Mouse (Mus musculus) MEL-GATA-1-ER (cell line): ENCODE results near the gene Ccser1.

Source experiments
- DNase-seq: peaks from one replicate; pipeline ENCODE4 v3.0.0-alpha.2; 2012; ENCODE audit warnings: low read depth; ENCODE audit errors: extremely low read depth

Gene Ccser1

DNA sequence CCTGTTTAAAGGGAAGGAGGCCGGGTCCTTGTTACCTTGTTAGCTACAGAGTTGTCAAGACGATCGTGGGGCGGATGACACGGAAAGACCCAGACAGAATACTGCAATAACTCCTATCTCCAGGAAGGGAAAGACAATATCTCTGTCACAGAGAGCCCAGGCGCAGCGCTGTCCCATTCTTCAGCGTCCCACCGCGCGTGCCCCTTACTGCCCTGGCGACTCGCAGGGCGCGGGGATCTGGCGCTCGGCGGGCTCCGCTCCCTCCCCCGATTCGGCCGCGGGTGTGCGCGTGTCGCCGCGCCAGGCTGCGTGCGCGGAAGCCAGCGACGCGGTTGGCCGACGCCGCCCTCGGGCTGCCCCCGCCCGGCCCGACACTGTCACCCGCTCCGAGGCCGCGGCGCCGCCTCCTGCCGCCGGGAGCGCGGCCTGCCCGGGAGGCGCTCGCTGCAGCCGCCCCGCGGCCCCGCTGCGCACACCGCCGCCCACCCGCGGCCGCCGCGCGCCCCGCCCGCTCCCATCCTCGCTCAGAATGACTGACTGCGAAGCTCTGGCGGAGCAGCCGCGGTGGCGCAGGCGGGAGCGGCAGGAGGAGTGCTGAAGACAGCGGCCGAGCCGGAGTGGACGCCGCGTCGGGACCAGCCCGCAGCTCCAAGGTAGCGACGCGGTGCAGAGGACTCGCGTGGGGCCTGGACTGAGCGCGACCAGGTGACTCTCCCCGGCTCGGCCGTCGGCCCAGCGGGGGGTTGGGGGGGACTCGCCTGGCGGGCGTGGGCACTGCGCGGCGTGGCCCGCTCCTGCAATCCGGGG, at the start of gene Ccser1:
Ccser1 (plus strand) TSS at position 376 of the 807 bp plus-strand sequence.
- DNase-seq: no peak

DNA sequence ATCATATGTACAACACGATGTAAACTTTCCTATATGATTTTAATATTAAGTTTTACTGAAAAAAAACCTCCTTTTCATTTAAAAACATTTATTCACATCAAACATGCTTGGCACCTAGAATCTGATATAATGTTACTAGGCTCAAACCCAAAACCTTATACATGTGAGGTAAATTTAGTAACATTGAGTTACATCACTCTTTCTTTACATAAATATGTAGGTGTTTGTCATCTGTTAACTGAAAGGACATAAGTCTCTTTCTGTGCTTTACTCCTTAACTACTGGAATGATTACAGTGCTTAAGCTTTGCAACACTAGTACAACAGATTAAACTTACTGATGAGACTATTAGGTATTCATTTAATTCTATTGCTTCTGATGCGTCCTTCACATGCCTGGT, 43.7 kb upstream of the Ccser1 start:
- no peak for DNase-seq

DNA sequence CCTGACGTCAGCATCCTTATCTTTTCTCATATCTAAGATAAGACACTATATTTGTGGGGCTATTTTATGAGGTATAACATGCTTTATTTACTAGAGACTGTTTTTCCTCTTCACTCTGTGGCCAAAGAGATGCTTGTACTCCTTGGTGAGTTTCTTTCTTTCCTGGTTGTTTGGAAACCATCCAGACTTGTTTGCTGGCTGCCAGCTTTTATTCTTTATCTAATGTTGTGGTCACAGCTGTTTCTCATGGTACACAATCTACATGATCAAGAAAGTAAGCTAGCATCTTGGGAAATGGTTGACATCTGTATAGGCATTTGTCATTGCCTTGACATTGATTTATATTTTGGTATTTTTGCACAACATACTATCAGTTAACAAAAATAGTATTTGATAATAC, 37.1 kb upstream of the Ccser1 start:
- DNase-seq: no peak

DNA sequence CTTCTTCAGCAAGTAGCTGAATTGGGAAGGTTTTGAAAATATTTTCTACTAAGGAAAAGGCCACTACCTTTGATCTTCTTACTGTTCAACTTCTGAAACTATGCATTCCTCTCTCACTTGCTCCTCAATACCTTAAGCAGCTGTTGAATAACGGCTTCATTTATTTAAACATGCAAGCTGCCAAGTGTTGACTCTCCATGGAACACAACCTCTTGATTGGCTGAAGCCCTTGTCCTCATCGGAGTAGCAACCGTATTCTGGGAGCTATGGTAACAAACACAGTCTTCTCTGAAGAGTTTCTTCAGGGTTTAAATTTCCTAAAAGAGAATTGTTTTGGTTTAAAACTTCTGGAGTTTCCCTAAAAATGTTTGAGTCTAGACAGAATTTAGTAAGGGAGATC, 27.2 kb upstream of the Ccser1 start:
- DNase-seq: no peak

DNA sequence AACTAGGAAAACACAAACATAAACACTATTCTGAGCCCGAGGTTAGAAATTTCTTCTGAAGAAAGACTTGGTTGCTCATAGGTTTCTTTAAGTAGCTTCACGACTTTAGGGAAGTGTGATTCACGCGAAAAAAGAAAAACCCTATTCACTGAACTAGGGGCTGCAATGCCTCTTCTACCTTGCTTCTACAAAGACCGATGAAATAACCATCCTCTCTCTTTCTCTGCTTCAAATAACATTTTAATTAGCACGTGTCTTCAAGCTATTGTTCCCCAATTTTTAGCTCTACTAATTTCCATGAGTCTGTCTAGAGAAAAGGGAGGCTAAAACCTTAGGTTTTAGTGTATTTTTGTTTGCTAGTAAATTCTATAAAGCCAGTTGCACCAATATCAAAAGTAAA, 25.5 kb upstream of the Ccser1 start:
- DNase-seq: no peak

DNA sequence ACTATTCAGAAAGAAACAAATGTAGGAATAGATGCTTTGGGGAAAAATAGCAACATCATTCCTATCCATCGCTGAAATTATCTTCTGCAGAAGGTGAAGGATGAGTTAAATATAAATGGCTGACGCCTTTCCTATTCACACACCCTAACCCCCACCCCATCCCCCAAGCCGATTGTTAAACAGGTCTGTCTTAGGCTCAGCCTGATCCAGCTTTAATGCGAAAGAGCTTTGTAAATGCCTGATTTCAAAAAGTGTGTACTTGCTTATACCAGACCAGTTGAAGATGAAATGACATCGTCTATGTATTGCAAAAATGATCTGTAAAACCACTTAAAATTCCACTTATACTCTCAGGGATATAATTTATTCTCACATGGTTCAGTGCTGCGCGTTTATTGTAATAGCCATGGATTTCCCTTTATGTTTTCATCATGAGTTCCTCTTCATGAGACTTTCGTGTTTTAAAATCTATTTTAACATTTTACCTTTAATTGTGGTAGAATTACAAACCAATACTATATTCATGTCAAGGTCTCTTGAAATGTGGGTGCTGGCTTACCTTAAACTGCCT, 25.0 kb upstream of the Ccser1 start:
- DNase-seq: no peak

DNA sequence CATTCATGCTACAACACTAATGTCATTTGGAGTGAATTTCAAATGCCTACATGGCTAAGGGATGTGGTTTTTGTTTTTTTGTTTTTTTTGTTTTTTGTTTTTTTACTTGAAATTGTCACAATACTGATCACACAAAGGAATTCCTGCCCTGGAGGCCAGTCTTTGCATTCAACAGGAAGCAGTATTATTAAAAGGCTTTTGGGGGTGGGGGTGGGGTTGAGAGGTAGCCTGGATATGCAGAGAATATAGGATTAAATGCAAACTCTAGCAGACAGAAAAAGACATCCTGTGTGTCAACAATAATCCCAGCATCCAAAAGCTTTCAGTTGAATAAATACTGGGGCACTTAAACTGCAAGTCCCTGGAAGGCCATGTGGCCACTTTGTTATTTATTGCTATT, 24.4 kb upstream of the Ccser1 start:
- no peak for DNase-seq

DNA sequence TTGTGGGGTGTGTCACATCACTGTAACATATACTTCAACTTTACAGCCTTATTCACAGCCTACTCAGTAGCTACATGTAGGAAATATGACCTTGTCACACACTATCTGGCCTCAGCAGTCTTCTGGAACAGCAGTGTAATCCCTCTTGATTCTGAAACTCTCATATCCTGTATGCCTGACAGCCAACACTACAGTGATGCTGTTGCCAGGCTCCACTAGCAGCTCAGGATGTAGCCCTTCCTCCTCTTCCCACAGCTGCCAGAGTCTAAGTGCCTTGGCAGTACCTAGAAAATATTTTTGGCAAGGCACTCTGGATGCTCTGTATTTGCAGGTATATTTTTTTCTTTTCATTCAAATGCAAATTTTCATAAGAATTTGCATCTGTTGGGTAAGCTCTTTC, 18.0 kb upstream of the Ccser1 start:
- no peak for DNase-seq

DNA sequence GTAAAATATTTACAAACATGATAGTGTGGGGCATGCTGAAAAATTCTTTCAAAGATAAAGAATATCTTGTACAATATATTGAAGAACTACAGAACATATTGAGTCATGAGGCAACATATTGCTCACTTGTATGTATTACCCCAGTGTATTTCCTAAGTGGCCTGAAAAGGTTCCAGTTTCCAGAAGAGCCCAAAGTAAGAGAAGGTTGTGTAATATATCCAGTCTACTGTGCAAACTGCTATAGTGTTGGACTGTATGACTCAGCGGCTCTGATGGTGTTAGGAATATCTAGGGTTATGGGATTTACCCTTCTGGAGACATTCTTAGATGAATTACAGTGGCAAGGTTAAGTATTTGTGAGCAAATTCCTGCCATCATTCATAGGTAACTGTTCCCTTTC, 13.2 kb upstream of the Ccser1 start:
- no peak for DNase-seq

DNA sequence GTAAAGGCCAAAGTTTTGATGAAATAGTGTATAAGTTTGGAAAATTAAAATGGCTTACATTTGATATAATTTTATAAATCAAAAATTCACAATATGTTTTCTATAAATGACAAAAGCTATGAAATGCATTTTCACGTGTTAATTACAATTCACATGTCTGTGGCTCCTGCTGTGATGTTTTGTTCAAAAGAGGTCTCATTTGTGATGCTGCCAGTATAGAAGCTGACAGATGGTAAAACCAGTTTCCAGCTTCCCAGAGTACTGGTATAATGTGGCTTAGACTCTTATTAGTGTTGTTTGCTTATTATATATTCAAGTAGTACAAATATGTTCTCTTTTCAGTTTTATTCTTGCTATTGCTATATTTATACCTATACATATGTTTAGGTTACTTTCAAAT, 4.0 kb upstream of the Ccser1 start:
- DNase-seq: no peak

DNA sequence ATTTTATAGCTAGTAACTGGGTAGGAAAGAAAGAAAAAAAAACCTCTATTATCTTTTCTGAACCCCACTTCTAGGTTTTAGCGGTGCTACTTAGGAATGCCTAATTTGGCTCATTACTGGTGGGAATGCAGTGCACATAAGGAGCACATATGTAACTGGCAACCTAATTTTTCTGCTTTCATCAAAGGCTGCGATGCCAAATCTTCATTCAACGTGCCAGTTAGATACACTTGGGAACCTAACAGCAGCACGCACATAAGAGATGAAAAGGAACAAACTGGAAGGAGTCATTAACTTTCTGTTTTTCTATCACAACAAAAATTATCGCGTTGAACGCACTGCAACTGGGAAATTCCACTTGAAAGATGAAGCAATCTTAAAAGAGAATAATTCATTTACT, 2.6 kb upstream of the Ccser1 start:
- DNase-seq: no peak

DNA sequence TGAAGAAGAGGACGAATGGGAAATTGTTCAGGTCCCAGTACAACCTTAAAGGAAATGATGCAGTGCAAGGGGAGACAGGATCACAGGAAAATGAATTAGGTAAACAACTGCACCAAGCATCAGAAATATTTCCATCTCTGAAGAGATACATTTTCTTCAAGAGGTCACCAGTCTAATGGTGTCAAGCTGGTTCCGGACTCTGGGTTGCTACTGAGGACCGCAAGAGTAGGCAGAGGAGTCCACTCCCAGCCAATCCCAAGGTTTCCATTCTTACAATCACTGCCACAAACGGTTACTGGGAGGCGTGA, 529 bp upstream of the Ccser1 start:
- DNase-seq: no peak

DNA sequence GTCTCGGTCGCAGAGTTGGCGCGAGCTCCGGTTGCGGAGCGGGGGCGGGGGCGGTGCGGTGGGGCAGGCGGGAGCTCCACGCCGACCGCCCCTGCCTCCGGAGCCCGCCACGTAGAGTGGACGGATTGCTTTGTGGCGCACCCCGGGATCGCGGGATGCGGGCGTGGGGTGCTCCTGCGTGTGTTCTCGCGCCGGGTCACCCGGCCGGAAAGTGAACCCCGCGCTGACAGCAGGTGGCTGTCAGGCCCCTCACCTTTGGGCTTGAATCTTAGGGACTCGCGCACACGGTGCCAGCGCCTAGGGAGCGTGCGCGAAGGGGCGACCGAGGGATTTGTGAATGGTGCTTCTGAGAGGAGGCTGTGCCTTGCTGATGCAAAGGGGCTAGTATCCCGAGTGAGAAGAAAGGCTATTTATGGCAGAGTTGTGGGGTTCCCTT, 650 bp downstream of the Ccser1 start:
- DNase-seq: no peak

DNA sequence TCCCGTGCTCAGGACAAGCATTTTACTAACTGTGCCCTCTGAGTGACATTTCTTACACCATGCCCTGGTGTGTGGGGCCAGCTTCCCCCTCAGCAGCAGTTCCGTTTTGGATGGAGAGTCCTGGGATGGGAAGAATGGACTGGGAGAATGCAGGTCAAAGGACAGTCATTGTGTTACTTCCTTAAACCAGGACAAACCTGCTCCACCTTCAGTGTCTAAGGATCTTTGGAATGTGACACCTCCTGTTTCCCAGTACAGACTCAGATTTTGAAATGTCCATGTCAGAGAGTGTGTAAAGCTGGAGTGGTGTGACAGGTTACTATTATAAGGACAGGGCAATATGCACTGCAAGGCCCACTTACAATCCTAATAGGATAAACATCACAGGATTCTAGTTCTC, 8.9 kb downstream of the Ccser1 start:
- no peak for DNase-seq

DNA sequence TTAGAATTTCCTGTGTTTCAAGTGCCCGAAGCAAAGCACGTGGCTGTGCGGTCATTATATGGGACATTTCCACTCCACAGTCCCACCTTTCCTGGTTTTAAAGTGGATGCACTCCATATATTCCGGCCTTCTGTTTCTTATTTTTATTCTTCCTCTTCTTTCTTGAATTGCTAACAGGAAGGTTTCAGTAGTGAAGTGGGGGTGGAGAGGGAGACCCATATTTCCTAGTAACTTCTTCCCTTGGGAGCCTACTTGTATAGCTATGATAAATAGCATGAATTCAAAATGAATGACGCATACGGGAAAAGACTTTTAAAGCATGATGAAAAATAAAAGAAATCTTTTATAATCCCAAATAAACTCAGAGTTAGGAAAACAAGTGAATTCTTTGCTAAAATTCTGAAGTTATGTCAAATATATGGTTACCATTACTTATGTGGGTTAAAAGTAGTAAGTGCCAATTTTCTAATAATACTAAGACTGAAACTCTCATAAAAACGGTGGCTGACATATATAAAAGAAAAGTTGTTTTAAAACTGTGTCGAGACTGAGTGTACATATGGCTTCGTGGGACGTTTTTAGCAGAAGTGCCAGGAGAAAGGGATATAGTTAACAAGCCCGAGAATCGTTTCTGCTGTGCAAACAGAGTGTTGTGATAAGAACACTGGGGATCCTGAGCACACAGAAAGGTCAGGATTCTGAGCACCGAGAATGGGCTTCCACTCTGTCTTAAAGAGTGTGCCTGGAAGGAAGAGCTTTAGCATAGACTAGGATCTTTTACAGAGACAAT, 11.7 kb downstream of the Ccser1 start:
- no peak for DNase-seq

DNA sequence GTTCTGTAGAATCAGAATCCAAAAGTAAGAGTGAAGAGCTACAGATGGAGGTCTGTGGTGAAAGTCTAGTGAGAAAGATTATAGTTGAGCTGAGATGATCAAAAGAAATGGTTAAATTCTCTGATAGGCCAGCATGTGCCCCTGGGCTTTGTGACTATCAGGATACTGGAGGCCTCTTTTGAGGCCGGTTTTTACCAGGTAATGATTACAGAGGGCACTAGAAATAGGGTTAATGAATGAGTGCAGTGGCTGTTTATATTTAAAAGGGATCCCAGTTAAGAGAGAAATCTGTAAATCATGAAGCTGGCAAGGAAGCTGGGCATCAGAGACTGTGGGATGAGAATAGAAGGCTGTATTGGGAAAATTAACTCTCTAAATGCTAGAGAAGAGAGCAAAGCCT, 23.2 kb downstream of the Ccser1 start:
- DNase-seq: no peak

DNA sequence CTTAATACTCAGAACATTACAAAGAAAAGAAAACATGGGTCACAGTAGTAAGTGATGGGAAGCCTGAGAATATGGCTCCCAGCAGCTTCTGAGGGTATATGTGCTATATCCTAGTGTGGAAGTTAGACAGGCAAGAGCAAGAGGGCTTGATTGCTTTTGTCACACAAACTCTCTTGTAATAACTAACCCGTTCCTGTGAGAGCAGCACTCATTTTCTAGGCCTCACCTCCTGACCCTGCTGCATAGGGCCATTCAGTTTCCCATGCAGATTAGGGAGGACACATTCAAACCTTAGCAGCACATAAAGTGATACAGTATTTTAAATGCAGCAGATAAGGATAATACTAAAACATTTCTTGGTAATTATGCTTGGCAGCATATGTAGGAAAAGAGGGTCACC, 25.9 kb downstream of the Ccser1 start:
- DNase-seq: no peak

DNA sequence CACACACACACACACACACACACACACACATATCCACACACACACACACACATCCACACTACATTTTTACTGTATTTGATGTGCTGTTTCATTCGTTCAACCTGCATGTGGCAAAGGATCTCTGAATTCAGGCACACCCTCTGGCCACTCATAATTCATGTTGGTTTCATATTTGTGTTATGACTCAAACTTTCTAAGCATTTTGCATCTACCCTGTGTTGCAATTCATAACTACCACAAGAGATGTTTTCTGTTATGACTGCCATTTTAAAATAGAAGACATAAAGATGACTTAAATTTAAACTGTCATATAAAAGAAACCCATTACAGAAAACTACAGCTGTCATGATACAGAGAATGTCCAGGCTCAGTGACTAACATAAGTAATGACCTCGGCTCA, 26.5 kb downstream of the Ccser1 start:
- no peak for DNase-seq

DNA sequence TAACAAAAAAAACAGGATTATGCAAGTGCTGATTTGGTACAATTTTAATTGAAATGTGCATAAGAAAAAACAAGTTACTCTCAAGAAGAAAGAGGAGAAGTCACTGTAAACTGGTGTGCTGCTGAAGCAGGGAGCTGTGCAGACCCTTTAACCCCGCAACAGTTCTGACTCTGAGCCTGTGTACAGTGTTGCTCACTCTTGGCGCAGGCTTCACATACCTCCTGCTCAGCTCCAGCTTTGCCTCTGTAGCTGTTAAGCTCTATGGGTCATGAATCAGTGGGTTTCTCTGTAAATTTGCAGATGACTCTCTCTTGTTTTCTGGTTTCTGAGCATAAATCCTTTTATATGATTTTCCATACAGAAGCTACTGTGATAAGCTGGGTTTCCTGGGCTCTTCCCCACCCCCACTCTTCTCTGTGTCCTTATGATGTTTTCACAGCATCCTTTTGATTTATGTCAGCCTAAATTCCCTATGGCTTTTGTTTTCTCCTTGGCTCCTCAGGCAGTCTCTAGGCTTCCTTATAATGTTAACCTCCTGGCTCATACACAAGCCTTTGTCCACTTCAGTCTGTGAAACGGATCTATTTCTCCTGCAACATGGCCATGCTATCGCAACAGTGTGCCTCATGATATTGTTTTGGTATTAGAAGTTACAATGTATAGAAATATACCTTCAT, 30.1 kb downstream of the Ccser1 start:
- DNase-seq: no peak

DNA sequence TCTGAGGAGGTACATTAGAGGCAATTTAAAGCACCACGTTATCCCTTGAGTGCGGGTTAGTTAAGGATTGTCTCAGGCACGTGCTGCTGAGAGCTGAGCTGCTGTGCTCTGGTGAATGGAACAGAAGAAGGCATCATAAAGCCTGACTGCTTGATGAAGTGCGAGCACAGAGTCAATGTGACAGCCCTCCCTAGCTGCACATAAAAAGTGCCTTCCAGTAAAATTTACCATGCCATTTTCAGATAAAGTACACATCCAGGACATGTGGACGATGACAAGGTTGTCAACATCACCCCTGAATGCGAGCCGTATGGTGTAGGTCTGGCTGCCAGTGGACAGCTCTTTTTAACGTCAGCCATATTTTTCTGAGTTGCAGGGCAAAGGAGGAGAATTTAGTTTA, 35.6 kb downstream of the Ccser1 start:
- DNase-seq: no peak

DNA sequence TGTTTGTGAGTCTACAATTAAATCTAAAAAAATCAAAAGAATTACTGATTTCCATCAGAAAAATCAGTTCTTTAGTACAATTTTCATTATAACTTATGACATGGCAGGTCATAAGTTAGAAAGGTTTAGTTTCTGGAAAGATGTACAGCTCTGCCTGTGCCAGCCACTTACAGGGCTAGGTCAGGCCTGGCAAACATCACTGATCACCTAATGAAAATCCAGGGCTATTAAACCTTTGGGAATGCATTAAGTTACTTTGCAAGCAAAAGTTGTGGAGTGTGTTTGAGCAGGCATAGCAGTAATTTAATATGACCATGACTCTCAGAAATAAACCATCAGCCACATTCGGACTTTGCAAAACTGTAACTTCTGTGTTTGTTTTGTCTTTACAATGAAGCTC, 36.4 kb downstream of the Ccser1 start:
- no peak for DNase-seq

DNA sequence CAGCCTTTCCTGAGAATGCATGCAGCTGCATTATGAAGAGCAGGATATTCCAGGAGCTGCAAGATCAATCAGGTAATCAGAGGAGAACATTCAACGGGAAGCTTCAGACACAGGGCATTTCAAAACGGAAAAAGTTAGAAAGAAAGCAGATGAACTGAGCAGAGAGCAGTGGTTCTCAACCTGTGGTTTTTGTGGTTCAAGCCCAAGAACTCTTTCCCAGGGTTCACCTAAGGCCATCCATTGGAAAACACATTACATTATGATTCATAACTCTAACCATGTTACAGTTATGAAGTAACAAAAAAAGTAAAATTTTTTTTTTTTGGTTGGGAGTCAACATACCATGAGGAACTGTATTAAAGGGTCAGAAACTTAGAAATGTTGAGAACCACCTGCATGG, 37.6 kb downstream of the Ccser1 start:
- no peak for DNase-seq
